Mouse (Mus musculus) small intestine, adult 2 months (tissue): ENCODE results near the gene Ankrd13b. TPM values are rescaled to one million over a fixed set of nuclear protein-coding genes. Genes with fewer than 3 reads are reported as not detected.
"Not testable (repeated sequence)": the region's sequence is repeated elsewhere in the genome, so short reads cannot be mapped to it uniquely, and the experiment has no call there.

Experiments
- H3K27ac ChIP-seq: fragments of 200-500 bp; 2 replicates; pipeline ENCODE4 v1.5.1; 2012; ENCODE audit warnings: low read depth, low read length, control low read depth, inconsistent platforms; ENCODE audit not compliant: insufficient read depth
- H3K27me3 ChIP-seq: fragments of 200-500 bp; 2 replicates; pipeline ENCODE4 v1.6.1; 2012; ENCODE audit warnings: mild to moderate bottlenecking, moderate library complexity, low read length, inconsistent platforms; ENCODE audit not compliant: control insufficient read depth, insufficient read depth
- H3K36me3 ChIP-seq: fragments of 200-500 bp; 2 replicates; pipeline ENCODE4 v1.6.1; 2012; ENCODE audit warnings: mild to moderate bottlenecking, low read length, control low read depth, inconsistent platforms; ENCODE audit not compliant: control insufficient read depth, insufficient read depth
- H3K4me1 ChIP-seq: fragments of 200-500 bp; 2 replicates; pipeline ENCODE4 v1.6.1; 2012; ENCODE audit warnings: low read length, inconsistent platforms, mixed read lengths; ENCODE audit not compliant: control insufficient read depth, insufficient read depth, insufficient read length
- H3K4me3 ChIP-seq: fragments of 200-500 bp; 2 replicates; pipeline ENCODE4 v1.5.1; 2012; ENCODE audit warnings: low read depth, mild to moderate bottlenecking, control low read depth, inconsistent platforms, low read length, moderate library complexity
- CTCF ChIP-seq: fragments of 200-500 bp; IDR thresholded peaks from 2 replicates; pipeline ENCODE4 v1.5.1; 2012; ENCODE audit warnings: low read depth, mild to moderate bottlenecking, control low read depth, inconsistent platforms, low read length, moderate library complexity, mixed read lengths; ENCODE audit not compliant: insufficient replicate concordance, insufficient read length; ENCODE audit errors: extremely low read depth
- POLR2A ChIP-seq: fragments of 200-500 bp; IDR thresholded peaks from 2 replicates; pipeline ENCODE4 v1.6.1; 2012; ENCODE audit warnings: low read depth, mild to moderate bottlenecking, control low read depth, inconsistent platforms, low read length, moderate library complexity
- WGBS: fragments of 180-500 bp; shearing (Covaris S2); methylation state at CpG from one replicate; pipeline ENCODE4 v1.1.7; 2018; 5-methylcytosine and 5-hydroxymethylcytosine counted together
- polyA plus RNA-seq: library from polyadenylated mRNA; depleted of rRNA; stranded (reverse); fragments of >200 nt; gene quantifications from 2 replicates; pipeline ENCODE4 v1.2.3, GENCODE M21; 2012; rRNA removed

Ankrd13b gene
- 9.2 and 12.0 TPM in 2 replicates for polyA plus RNA-seq

DNA sequence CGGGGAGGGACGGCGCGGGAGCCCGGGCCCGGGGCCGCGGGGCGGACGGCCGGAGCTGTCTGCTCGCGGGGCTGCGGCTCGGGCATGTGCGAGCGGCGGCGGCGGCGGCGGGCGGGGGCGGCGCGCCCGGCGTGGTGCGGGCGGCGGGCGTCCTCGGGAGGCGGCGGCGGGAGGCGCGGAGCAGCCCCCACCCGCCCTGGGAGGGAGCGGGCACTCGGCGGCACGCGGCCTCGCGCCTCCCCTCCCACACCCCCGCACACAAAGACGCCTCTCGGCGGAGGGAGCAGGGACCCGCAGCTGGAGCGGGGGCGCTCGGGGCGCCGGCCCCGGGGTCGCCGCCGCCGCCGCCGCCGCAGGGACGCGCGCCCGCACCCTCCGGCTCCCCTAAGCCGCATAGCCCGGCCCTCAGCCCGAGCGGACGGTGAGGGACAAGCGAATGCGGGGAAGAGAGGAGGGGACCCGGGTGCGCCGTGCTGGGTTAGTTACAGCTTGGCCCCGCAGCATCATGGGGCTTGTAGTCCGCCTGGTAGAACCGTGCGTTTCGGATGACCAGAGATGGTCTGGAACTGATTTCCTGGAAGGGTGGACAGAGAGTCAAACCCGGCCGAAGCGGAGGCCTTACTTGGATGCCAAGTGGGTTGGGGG lies at the start of gene Ankrd13b:
TSS of gene Ankrd13b (minus strand) at position 88 of the 645 bp plus-strand sequence.
- TF ChIP-seq POLR2A: no peak
- TF ChIP-seq CTCF: no peak
- Histone ChIP-seq H3K36me3 (no peaks in the 10 kb centered on the region), H3K27ac (no peak within 1 kb of the TSS), H3K27me3 (no peaks in the 10 kb centered on the region), H3K4me3 (peak within 1 kb of the TSS; percentile 63), H3K4me1 (peaks cover 14% of the 10 kb centered on the region)
- 1% methylated on average over 65 of the region's 87 CpGs for WGBS

DNA sequence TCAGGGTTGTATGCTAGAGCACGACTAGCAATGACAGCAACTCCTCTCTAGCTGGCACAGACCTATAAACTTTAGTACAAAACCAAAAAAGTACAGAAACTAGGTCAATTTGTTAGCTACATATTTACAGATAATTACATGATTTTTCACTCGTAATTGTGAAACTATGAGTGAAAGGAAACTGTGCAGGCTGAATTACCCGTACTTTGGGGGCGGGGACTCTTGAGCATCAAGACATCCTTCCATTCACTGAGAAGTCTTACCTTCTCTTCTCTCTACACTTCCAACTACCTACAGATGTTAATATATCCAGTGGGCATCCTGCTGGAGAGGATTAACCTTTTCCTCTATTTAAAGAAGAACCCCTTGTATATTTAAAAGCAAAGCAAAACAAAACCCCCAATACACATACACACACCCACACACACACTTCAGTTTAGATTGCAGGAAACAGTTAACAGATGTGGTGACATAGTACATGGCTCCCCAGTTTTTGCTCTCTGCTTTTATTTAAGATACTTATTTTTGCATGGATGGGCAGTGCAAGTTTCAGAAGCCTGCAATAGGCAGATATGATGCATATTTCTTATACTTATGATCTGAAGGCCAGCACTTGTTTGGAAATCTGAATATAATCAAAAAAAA lies 42.8 kb upstream of the Ankrd13b start:
- Histone ChIP-seq H3K4me3 (no peak overlapping the region), H3K27ac (no peak overlapping the region), H3K4me1 (no peaks in the 10 kb centered on the region), H3K36me3 (peaks cover 6% of the 10 kb centered on the region), H3K27me3 (no peaks in the 10 kb centered on the region)
- no peak for TF ChIP-seq CTCF
- no peak for TF ChIP-seq POLR2A
- 75% methylated on average over 4 of the region's 4 CpGs for WGBS

DNA sequence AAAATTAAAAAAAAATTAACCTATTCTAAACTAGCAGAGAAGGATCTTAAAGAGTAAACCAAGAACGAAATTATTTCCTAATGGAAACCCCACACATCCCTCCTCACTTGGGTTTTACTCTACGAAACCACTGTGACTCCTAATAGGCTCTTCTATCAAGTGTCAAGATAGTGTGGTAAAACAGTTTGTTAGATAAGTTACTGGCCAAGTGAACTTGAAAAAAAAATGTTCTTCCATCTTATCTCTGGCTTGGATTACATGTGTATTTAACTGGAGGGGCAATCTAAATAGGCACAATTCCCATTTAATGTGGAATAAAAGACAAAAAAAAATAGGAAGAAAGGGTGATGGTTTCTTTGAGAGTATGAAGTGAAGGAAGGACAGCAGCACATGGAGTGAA lies 41.4 kb upstream of the Ankrd13b start:
- Histone ChIP-seq H3K27me3 (no peaks in the 10 kb centered on the region), H3K36me3 (0 out of 2 replicates have a peak, but pooled peaks cover 2% of the 10 kb centered on the region)
- TF ChIP-seq CTCF (no peak), POLR2A (no peak)

DNA sequence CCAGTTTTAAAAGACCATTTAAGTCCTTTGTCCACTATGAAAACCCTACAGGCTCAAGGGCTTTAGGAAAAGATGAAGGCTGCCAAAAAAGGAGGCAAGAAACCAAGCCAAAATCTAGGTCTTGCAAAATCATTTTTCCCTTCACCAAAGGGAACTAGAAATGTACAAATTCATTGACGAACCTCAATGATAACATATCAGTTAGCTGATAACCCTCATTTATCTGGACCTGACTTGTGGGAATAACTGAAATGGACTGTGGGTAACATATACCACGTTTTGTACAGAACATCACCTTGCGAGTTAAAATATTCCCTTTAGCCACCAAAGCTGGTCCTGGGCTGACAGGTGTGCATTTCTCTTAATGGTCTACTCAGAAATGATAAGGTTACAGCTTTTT lies 40.2 kb upstream of the Ankrd13b start:
- no peaks in the 10 kb centered on the region for H3K4me1 ChIP-seq
- no peak for TF ChIP-seq CTCF
- TF ChIP-seq POLR2A: no peak
- 0 out of 2 replicates have a peak, but pooled peaks cover 2% of the 10 kb centered on the region for H3K36me3 ChIP-seq
- no peaks in the 10 kb centered on the region for H3K27me3 ChIP-seq
- 59% methylated on average over 3 of the region's 3 CpGs for WGBS
- no peak overlapping the region for H3K4me3 ChIP-seq
- H3K27ac ChIP-seq: no peak overlapping the region

More for the DNA sequence above, 41.4 kb upstream of the Ankrd13b start:
- WGBS: 83% methylated on average over 2 of the region's 2 CpGs
- H3K27ac ChIP-seq: no peak overlapping the region
- no peak overlapping the region for H3K4me3 ChIP-seq
- no peaks in the 10 kb centered on the region for H3K4me1 ChIP-seq

DNA sequence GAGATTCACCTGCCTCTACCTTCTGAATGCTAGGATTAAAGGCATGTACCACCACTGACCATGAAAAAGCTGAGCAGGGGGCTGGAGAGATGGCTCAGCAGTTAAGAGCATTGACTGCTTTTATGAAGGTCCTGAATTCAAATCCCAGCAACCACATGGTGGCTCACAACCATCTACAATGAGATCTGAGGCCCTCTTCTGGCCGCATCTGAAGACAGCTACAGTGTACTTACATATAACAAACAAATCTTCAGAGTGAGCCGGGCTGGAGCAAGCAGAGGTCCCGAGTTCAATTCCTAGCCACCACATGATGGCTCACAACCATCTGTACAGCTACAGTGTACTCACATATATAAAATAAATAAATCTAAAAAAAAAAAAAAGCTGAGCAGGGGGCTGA lies 38.9 kb upstream of the Ankrd13b start:
- H3K27me3 ChIP-seq, H3K4me1 ChIP-seq: not testable (repeated sequence)
- 90% methylated on average over 3 of the region's 3 CpGs for WGBS

DNA sequence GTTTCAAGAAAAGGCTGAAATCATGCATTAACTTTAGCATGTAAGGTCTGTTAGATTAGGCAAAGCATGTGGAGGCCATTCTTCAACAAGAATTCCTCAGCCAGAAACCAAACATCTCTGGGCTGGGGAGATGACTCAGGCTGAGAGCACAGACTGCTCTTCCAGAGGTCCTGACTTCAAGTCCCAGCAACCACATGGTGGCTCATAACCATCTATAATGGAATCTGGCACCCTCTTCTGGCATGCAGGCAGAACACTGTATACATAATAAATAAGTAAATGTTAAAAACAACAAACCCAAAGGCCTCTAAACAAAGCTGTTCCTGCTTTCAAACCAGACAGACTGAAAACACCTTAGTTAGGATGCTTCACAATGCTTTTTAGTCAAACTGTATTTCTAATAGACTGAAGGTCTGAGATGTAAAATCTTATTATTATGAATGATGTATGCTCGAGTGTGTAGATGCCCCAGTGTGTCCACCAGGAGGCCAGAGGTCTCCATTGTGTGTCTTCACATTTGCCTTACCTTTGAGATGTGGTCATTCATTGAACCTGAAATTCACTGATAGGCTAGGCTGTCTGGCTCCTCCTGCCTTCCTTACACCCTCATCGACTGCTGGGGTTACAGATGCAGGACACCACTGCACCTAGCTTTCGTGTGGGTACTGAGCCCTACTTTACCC lies 36.5 kb upstream of the Ankrd13b start:
- no peaks in the 10 kb centered on the region for H3K27me3 ChIP-seq
- no peaks in the 10 kb centered on the region for H3K36me3 ChIP-seq
- H3K27ac ChIP-seq: no peak overlapping the region
- no peaks in the 10 kb centered on the region for H3K4me1 ChIP-seq
- 79% methylated on average over 3 of the region's 3 CpGs for WGBS
- TF ChIP-seq CTCF: no peak
- TF ChIP-seq POLR2A: no peak
- H3K4me3 ChIP-seq: no peak overlapping the region

More for the DNA sequence above, 38.9 kb upstream of the Ankrd13b start:
- H3K36me3 ChIP-seq, H3K27ac ChIP-seq, H3K4me3 ChIP-seq: not testable (repeated sequence)

DNA sequence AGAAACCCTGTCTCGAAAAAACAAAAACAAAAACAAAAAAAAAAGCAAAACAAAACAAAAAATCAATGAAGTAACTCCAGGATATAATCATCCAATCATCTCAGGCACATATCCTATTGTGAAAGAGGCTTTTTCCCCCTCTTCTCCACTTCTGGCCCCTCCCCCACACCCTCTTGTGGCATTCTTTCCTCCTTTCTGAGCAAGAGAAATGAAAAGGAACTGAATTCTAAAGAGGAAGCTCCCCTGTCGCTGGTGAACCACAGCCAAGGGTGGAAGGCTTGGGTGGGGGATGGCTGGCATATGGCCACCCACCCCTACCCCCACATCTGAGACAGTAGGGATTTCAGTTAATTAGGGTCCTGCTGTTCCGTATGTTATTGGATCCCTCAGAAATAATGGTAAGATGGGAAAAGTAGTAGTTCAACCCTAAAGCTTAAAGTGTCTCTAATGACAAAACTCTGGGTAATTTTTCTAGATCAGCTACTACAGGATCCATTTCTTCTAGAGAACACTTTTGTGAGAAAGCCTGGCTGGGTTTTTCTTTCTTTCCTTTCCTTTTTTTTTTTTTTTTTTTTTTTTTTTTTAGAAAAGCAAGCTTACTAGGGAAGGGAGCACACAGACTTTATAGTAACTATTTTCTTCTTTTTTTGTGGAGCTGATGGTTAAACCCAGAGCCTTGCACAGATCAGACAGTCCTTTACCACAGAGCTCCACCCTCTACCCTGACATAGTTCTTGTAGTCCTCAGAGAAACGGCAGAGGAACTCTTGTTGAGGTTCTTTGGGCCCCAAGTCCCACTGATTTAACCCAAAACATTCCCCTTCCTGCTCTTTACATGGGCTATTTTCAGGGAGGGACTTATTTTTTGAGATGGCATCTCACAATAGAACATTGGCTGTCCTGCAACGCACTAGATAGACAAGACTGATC lies 31.4 kb upstream of the Ankrd13b start:
- 64% methylated on average over 5 of the region's 5 CpGs for WGBS
- Histone ChIP-seq H3K27ac (no peak overlapping the region), H3K4me3 (no peak overlapping the region), H3K4me1 (peaks cover 10% of the 10 kb centered on the region), H3K36me3 (no peaks in the 10 kb centered on the region), H3K27me3 (no peaks in the 10 kb centered on the region)
- TF ChIP-seq POLR2A (no peak), CTCF (no peak)
